Mouse (Mus musculus) kidney, postnatal 0 days (tissue): ENCODE results near the gene Teddm3. TPM values are rescaled to one million over a fixed set of nuclear protein-coding genes. Genes with fewer than 3 reads are reported as not detected.
"Not testable (repeated sequence)": the region's sequence is repeated elsewhere in the genome, so short reads cannot be mapped to it uniquely, and the experiment has no call there.

Experiments
- ATAC-seq: fragments of 200-750 bp; cut with Nextera tagmentation; replicated peaks from 2 replicates; pipeline ENCODE4 v1.8.0; 2017; ENCODE audit warnings: low read depth, moderate number of reproducible peaks, moderate TSS enrichment, moderate library complexity; ENCODE audit not compliant: low FRiP score
- DNase-seq: peaks from one replicate; pipeline ENCODE4 v3.0.0-alpha.2; 2016; ENCODE audit warnings: low spot score
- H3K27ac ChIP-seq: fragments of 300-500 bp; sonication (generic); 2 replicates; pipeline ENCODE4 v1.5.1; 2014; ENCODE audit warnings: mild to moderate bottlenecking
- H3K27me3 ChIP-seq: fragments of 300-500 bp; sonication (generic); 2 replicates; pipeline ENCODE4 v1.6.1; 2014; ENCODE audit warnings: low read length, mixed read lengths; ENCODE audit not compliant: insufficient read depth
- H3K36me3 ChIP-seq: fragments of 300-500 bp; sonication (generic); 2 replicates; pipeline ENCODE4 v1.6.1; 2014; ENCODE audit warnings: low read length, mixed read lengths; ENCODE audit not compliant: insufficient read depth
- H3K4me1 ChIP-seq: fragments of 300-500 bp; sonication (generic); replicated peaks from 2 replicates; pipeline ENCODE4 v1.6.1; 2014; ENCODE audit warnings: antibody characterized with exemption, low read length, mixed read lengths; ENCODE audit not compliant: insufficient read depth
- H3K4me2 ChIP-seq: fragments of 300-500 bp; sonication (generic); 2 replicates; pipeline ENCODE4 v1.6.1; 2014; ENCODE audit warnings: mild to moderate bottlenecking, low read length, moderate library complexity, mixed read lengths
- H3K4me3 ChIP-seq: fragments of 300-500 bp; sonication (generic); replicated peaks from 2 replicates; pipeline ENCODE4 v1.5.1; 2014; ENCODE audit warnings: low read depth, low read length
- H3K9ac ChIP-seq: fragments of 300-500 bp; sonication (generic); 2 replicates; pipeline ENCODE4 v1.6.1; 2014; ENCODE audit warnings: low read depth, low read length
- H3K9me3 ChIP-seq: fragments of 300-500 bp; sonication (generic); replicated peaks from 2 replicates; pipeline ENCODE4 v1.6.1; 2016; ENCODE audit warnings: low read length, inconsistent platforms, mixed read lengths
- CTCF ChIP-seq: IDR thresholded peaks from 2 replicates; pipeline ENCODE4 v1.5.1; 2016; ENCODE audit warnings: antibody characterized with exemption, low read depth, mild to moderate bottlenecking, moderate library complexity
- WGBS: fragments of 180-500 bp; shearing (Covaris S2); extraction: QIAGEN DNeasy Blood & Tissue Kit; methylation state at CpG from one replicate; pipeline ENCODE4 v1.1.7; 2014; 5-methylcytosine and 5-hydroxymethylcytosine counted together
- polyA plus RNA-seq: library from polyadenylated mRNA; unstranded; fragments of >200 nt; fragmentation: Nextera tagmentation; extraction: Ambion mirVana; gene quantifications from 2 replicates; pipeline ENCODE4 v1.2.1, GENCODE M21; 2015

The Teddm3 gene
- not detected in 2 replicates for polyA plus RNA-seq

DNA sequence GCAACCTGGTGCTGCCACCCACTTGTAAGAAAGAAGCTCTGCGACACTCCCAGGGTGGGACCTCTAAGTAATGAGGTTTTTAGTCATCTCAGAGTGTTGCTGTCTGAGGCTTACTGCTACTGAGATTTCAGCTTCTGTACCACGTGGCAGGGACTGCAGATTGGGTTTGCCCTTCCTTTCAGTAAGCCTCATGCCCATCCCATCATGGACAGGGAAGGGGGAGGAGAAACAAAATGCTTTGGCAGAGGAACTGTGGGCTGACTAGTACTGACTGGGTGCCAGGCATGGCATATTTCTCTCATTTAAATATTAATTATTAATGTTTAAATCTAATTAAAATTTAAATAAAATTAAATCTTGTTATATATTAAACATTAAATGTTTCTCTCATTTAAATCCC is at the start of gene Teddm3:
Gene Teddm3, minus strand, starts transcription at position 101 of the 400 bp plus-strand sequence.
- not testable (repeated sequence) for H3K4me2 ChIP-seq, H3K27ac ChIP-seq, DNase-seq, H3K4me3 ChIP-seq, H3K9me3 ChIP-seq, H3K9ac ChIP-seq, ATAC-seq, H3K36me3 ChIP-seq, H3K27me3 ChIP-seq, H3K4me1 ChIP-seq
- whole genome bisulfite sequencing, result no CpG with 5 or more reads among the region's 2 CpGs

GRCm38 (mm10) chr16:21202731-21203130 is 48.9 kb upstream of the Teddm3 start:
- Histone ChIP-seq H3K27ac (no peak overlapping the region), H3K4me3 (no peak overlapping the region), H3K9ac (no peak overlapping the region), H3K4me1 (peaks cover 3% of the 10 kb centered on the region; the same call in 1 of the 2 replicates), H3K27me3 (no peaks in the 10 kb centered on the region), H3K4me2 (no peak overlapping the region), H3K36me3 (no peaks in the 10 kb centered on the region), H3K9me3 (no peaks in the 10 kb centered on the region)
- DNase-seq, result no peak
- WGBS, result 84% methylated on average over 4 of the region's 4 CpGs
- no peak for ATAC-seq
- TF ChIP-seq CTCF, result no peak

- Histone ChIP-seq H3K36me3 (no peaks in the 10 kb centered on the region), H3K4me3 (no peak overlapping the region), H3K4me2 (no peak overlapping the region), H3K27me3 (no peaks in the 10 kb centered on the region), H3K9ac (no peak overlapping the region), H3K4me1 (no peaks in the 10 kb centered on the region), H3K27ac (no peak overlapping the region), H3K9me3 (no peaks in the 10 kb centered on the region)
- no peak for DNase-seq
- WGBS, result 80% methylated on average over 8 of the region's 8 CpGs
- no peak for TF ChIP-seq CTCF
- ATAC-seq, result no peak
These were observed 45.6 kb upstream of the Teddm3 start for GRCm38 (mm10) chr16:21199426-21199825.

DNA sequence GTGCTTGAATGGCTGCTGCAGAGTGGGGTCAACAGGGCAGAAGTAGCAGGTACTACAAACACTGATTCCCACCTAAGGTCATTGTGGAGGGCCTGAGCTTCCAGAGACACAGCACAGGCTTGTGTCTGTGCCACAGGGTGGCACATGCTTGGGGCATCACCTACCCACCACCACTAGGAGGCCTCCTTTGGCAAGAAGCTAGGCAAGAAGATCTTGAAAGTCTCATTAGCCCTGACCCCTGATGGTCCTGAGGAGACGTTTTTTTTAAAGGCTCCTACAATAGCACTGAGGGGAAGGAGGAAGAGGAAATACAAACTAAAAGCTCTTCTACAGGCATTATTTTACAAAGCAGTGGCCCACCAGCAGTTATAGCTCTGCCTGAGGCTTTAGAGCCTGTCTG is 44.7 kb upstream of the Teddm3 start:
- Histone ChIP-seq H3K27me3 (no peaks in the 10 kb centered on the region), H3K4me3 (no peak overlapping the region), H3K4me2 (no peak overlapping the region), H3K9ac (no peak overlapping the region), H3K27ac (no peak overlapping the region), H3K9me3 (no peaks in the 10 kb centered on the region), H3K4me1 (no peaks in the 10 kb centered on the region), H3K36me3 (no peaks in the 10 kb centered on the region)
- 0% methylated on average over 1 of the region's 1 CpGs for WGBS
- ATAC-seq, result no peak
- DNase-seq, result peak; percentile 36
- peak; percentile 65 for TF ChIP-seq CTCF

- Histone ChIP-seq H3K27ac (no peak overlapping the region), H3K4me3 (no peak overlapping the region), H3K36me3 (no peaks in the 10 kb centered on the region), H3K4me2 (no peak overlapping the region), H3K9me3 (no peaks in the 10 kb centered on the region), H3K9ac (no peak overlapping the region), H3K4me1 (no peaks in the 10 kb centered on the region), H3K27me3 (no peaks in the 10 kb centered on the region)
- no peak for TF ChIP-seq CTCF
- WGBS, result 84% methylated on average over 7 of the region's 7 CpGs
- DNase-seq (no peak), ATAC-seq (no peak)
These were observed 44.2 kb upstream of the Teddm3 start for GRCm38 (mm10) chr16:21198006-21198405.

DNA sequence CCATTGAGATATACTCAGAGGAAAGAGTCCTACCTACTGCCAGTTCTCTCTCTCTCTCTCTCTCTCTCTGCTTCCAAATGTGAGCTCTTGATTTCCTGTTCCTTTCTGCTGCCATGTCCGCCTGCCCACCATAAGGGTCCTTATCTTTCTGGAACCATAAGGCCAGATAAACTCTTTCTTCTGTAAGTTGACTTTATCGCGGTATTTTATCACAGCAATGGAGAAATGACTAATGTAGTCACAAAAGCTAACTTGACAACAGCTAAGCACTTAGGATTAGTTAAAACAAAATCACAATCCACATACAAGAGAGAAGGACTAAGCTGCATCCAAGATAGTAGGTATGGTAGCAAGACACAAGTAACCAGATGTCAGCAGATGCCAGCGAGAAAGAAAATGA is 43.7 kb upstream of the Teddm3 start:
- Histone ChIP-seq H3K4me3 (no peak overlapping the region), H3K9me3 (no peaks in the 10 kb centered on the region), H3K27me3 (no peaks in the 10 kb centered on the region), H3K4me2 (no peak overlapping the region), H3K36me3 (no peaks in the 10 kb centered on the region), H3K9ac (no peak overlapping the region), H3K4me1 (no peaks in the 10 kb centered on the region), H3K27ac (no peak overlapping the region)
- DNase-seq, result no peak
- ATAC-seq, result no peak
- TF ChIP-seq CTCF, result no peak
- 86% methylated on average over 4 of the region's 4 CpGs for WGBS

GRCm38 (mm10) chr16:21196576-21196975 is 42.8 kb upstream of the Teddm3 start:
- no peak for DNase-seq
- no peaks in the 10 kb centered on the region for H3K27me3 ChIP-seq
- no peak for TF ChIP-seq CTCF

More at GRCm38 (mm10) chr16:21196576-21196975, 42.8 kb upstream of the Teddm3 start:
- no peak for ATAC-seq
- no peak overlapping the region for H3K9ac ChIP-seq
- H3K4me1 ChIP-seq, result no peaks in the 10 kb centered on the region
- no peak overlapping the region for H3K4me2 ChIP-seq
- H3K9me3 ChIP-seq, result no peaks in the 10 kb centered on the region
- WGBS, result 79% methylated on average over 3 of the region's 3 CpGs
- no peak overlapping the region for H3K4me3 ChIP-seq
- H3K27ac ChIP-seq, result no peak overlapping the region
- no peaks in the 10 kb centered on the region for H3K36me3 ChIP-seq
